Mouse (Mus musculus) yolk sac, embryonic 10.5 days (tissue): ENCODE results near the gene Akap6.

Experiments used
- DNase-seq: peaks from one replicate; pipeline ENCODE4 v3.0.0-alpha.2; 2017; ENCODE audit warnings: low spot score

Gene Akap6

DNA sequence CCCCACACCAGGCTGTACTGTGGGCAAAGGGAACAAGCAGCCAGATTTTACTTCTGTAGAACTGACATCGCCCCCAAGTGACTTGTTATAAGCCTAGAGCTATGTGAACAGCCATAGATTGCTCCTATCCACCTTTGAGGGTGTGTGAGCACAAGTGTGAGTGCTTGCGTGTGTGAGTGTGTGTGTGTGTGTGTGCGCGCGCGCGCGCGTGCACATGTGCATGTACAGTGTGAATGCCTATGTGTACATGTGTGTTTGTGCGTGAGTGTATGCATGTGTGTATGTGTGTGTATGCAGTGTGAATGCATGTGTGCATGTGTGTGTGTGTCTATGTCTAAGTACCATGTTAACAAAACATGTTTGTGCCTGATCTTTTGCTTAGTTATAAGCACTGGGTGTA lies 445.6 kb downstream of the Akap6 start:
- no peak for DNase-seq

GRCm38 (mm10) chr12:53145516-53145915 lies 446.3 kb downstream of the Akap6 start:
- no peak for DNase-seq

- DNase-seq: no peak
These were observed 447.4 kb downstream of the Akap6 start for GRCm38 (mm10) chr12:53146460-53147050.

- DNase-seq: no peak
These were observed 448.5 kb downstream of the Akap6 start for GRCm38 (mm10) chr12:53147696-53148095.

DNA sequence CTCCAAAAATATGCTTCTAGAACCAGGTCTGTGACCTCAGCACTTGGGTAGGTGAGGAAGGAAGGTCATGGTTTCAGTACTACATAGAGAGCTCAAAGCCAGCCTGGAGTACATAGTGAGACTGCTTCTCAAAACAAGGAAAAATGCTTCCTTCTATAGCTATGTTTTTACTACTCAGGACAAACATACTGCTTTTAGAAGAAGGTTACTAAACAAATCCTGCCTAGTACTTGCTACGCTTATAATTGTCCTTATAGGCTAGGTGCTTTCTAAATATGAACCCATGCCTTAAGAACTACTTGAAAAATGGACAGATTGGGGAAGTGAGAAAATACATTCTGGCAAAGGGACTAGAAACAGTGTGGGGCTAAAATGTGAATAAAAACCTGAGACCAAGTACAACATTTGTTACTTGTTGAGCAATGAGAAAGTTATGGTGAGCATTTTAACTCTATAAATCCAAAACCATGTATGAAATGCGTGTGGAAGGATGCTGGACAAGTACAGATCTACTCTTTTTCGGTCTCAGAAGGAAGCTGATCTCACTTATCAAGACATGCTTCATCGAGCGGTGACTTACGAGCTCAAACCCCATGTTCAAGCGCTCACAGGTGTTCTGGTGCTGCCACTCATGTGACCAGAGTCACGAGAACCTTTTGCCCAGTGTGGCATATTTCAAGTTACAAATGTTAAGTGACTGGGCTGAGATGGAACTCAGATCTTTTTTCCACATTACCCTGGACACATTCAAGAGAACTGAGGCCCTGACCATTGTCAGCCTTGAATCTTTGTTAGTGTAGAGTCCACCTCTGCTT lies 469.2 kb downstream of the Akap6 start:
- no peak for DNase-seq

DNA sequence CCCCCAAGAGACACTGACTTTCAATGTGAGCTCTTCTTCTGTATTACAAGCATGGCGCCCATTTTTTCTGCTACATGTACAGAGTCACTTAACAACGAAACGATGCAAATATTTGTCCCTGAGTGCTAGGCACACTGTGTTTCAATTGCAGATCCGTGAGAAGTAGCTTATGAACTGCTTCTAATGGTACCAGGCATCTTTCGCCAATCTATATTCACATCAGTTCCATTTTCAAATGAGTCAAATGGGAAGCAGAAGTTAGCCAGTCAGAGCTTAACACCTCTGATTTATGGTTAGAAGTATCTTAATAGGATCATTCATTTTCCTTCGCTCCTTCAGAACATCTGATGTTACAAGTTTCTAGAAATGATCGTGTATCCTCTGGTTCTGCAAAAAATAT lies 492.3 kb downstream of the Akap6 start:
- no peak for DNase-seq

GRCm38 (mm10) chr12:53193664-53194063 lies 494.5 kb downstream of the Akap6 start:
- DNase-seq: no peak
